Mouse (Mus musculus) erythroblast, embryonic 14.5 days (primary cell): ENCODE measurements around the gene Pdgfa.

Experiments
- GATA1 ChIP-seq: IDR thresholded peaks from 2 replicates; pipeline ENCODE4 v1.6.1; 2012; ENCODE audit warnings: low read length, inconsistent platforms, mixed read lengths
- TAL1 ChIP-seq: IDR thresholded peaks from 3 replicates; pipeline ENCODE4 v1.6.1; 2012; ENCODE audit warnings: low read length, inconsistent platforms, mixed read lengths

DNA sequence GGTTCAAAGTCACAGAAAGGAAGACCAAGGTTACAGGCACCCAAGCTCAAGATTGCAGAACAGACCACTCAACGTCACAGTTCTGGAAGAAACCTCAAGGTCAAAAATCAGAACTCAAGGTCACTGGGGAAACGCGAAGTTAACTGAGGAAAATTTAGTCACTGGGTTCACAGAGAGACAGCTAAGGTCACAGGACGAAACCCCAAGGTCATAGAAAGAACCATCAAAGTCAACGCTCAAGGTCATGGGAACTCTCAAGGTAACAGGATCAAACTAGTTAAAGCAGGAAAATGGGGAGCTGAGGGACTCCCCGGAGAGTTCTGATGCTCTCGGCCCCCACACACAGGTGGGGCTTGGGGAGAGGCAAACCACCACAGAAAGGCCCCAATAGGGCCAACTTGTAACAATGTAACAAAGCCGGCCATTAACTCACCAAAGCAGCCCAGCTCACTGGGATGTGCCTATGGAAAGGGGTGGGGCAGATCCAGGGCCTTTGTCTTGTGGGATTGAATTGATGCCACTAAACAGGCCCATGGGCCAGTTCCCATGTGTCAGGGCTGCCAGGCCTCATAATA is 22.2 kb downstream of the Pdgfa start:
- TF ChIP-seq TAL1 (no peak), GATA1 (no peak)
